Mouse (Mus musculus): ENCODE measurements around the gene Cdk19. TPM values are rescaled to one million over a fixed set of nuclear protein-coding genes. Genes with fewer than 3 reads are reported as not detected.

Gene Cdk19
- polyA plus RNA-seq, 1 experiment: 16.0 TPM

- no peak overlapping the region for H3K9ac ChIP-seq (ENCODE audit: low read depth, poor library complexity, severe bottlenecking)
- TF ChIP-seq CTCF (IDR thresholded peaks at IDR 0.05; ENCODE audit: low read depth, low read length) (no peak), EP300 (IDR thresholded peaks at IDR 0.05; ENCODE audit: insufficient read depth, low read depth, low read length) (no peak), POLR2A (IDR thresholded peaks at IDR 0.05; ENCODE audit: insufficient read depth, low read length) (no peak)
- H3K27ac ChIP-seq (ENCODE audit: insufficient read depth, low read length): no peak overlapping the region
- peaks cover 3% of the 10 kb centered on the region for H3K4me1 ChIP-seq (ENCODE audit: control insufficient read depth, insufficient read depth, low read length)
- H3K4me3 ChIP-seq (ENCODE audit: low read depth, low read length): no peak overlapping the region
- H3K36me3 ChIP-seq (ENCODE audit: control insufficient read depth, insufficient read depth, low read length, poor library complexity, severe bottlenecking): no peaks in the 10 kb centered on the region
- no peaks in the 10 kb centered on the region for H3K9me3 ChIP-seq (replicated peaks; ENCODE audit: control insufficient read depth, insufficient read depth, low read length, poor library complexity, severe bottlenecking)
- H3K27me3 ChIP-seq (ENCODE audit: control insufficient read depth, insufficient read depth, low read length, poor library complexity, severe bottlenecking): no peaks in the 10 kb centered on the region
These were observed 54.2 kb downstream of the Cdk19 start for GRCm38 (mm10) chr10:40393447-40394143.

- Histone ChIP-seq H3K9me3 (replicated peaks; ENCODE audit: control insufficient read depth, insufficient read depth, low read length, poor library complexity, severe bottlenecking) (no peaks in the 10 kb centered on the region), H3K27ac (ENCODE audit: insufficient read depth, low read length) (no peak overlapping the region), H3K4me3 (ENCODE audit: low read depth, low read length) (no peak overlapping the region), H3K36me3 (ENCODE audit: control insufficient read depth, insufficient read depth, low read length, poor library complexity, severe bottlenecking) (0 out of 2 replicates have a peak, but pooled peaks cover 5% of the 10 kb centered on the region), H3K4me1 (ENCODE audit: control insufficient read depth, insufficient read depth, low read length) (no peaks in the 10 kb centered on the region), H3K9ac (ENCODE audit: low read depth, poor library complexity, severe bottlenecking) (no peak overlapping the region), H3K27me3 (ENCODE audit: control insufficient read depth, insufficient read depth, low read length, poor library complexity, severe bottlenecking) (no peaks in the 10 kb centered on the region)
- TF ChIP-seq EP300 (IDR thresholded peaks at IDR 0.05; ENCODE audit: insufficient read depth, low read depth, low read length): no peak
- no peak for TF ChIP-seq POLR2A (IDR thresholded peaks at IDR 0.05; ENCODE audit: insufficient read depth, low read length)
- TF ChIP-seq CTCF (IDR thresholded peaks at IDR 0.05; ENCODE audit: low read depth, low read length): no peak
These were observed 59.5 kb downstream of the Cdk19 start for GRCm38 (mm10) chr10:40398842-40399241.

- no peak overlapping the region for H3K4me3 ChIP-seq (ENCODE audit: low read depth, low read length)
- H3K4me1 ChIP-seq (ENCODE audit: control insufficient read depth, insufficient read depth, low read length): no peaks in the 10 kb centered on the region
- no peak overlapping the region for H3K27ac ChIP-seq (ENCODE audit: insufficient read depth, low read length)
- H3K36me3 ChIP-seq (ENCODE audit: control insufficient read depth, insufficient read depth, low read length, poor library complexity, severe bottlenecking): 0 out of 2 replicates have a peak, but pooled peaks cover 5% of the 10 kb centered on the region
- TF ChIP-seq POLR2A (IDR thresholded peaks at IDR 0.05; ENCODE audit: insufficient read depth, low read length): no peak
- no peak for TF ChIP-seq EP300 (IDR thresholded peaks at IDR 0.05; ENCODE audit: insufficient read depth, low read depth, low read length)
- TF ChIP-seq CTCF (IDR thresholded peaks at IDR 0.05; ENCODE audit: low read depth, low read length): no peak
- no peaks in the 10 kb centered on the region for H3K27me3 ChIP-seq (ENCODE audit: control insufficient read depth, insufficient read depth, low read length, poor library complexity, severe bottlenecking)
- H3K9ac ChIP-seq (ENCODE audit: low read depth, poor library complexity, severe bottlenecking): no peak overlapping the region
- no peaks in the 10 kb centered on the region for H3K9me3 ChIP-seq (replicated peaks; ENCODE audit: control insufficient read depth, insufficient read depth, low read length, poor library complexity, severe bottlenecking)
These were observed 60.0 kb downstream of the Cdk19 start for GRCm38 (mm10) chr10:40399328-40399727.

DNA sequence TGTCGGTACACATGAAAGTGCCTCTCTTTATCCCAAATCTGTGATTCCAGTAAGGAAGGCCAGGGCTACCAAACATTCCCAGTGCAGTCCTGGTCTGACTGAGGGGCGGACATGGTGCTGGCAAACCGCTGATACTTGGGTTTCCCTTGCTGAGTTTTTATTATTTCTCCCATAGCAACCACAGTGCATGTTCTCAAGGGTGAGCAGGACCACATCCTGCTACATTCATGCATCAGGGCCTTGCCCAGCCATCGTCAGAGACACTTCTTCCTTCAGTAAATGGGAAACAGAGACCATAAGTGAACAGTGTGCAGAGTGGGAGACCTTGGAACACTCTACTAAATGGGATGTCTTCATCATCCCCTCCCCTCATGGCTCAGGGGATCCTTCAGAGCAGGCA lies 60.9 kb downstream of the Cdk19 start:
- Histone ChIP-seq H3K4me1 (ENCODE audit: control insufficient read depth, insufficient read depth, low read length) (no peaks in the 10 kb centered on the region), H3K9me3 (replicated peaks; ENCODE audit: control insufficient read depth, insufficient read depth, low read length, poor library complexity, severe bottlenecking) (no peaks in the 10 kb centered on the region), H3K36me3 (ENCODE audit: control insufficient read depth, insufficient read depth, low read length, poor library complexity, severe bottlenecking) (0 out of 2 replicates have a peak, but pooled peaks cover 5% of the 10 kb centered on the region), H3K27me3 (ENCODE audit: control insufficient read depth, insufficient read depth, low read length, poor library complexity, severe bottlenecking) (no peaks in the 10 kb centered on the region), H3K4me3 (ENCODE audit: low read depth, low read length) (no peak overlapping the region), H3K27ac (ENCODE audit: insufficient read depth, low read length) (no peak overlapping the region), H3K9ac (ENCODE audit: low read depth, poor library complexity, severe bottlenecking) (no peak overlapping the region)
- no peak for TF ChIP-seq CTCF (IDR thresholded peaks at IDR 0.05; ENCODE audit: low read depth, low read length)
- TF ChIP-seq POLR2A (IDR thresholded peaks at IDR 0.05; ENCODE audit: insufficient read depth, low read length): no peak
- no peak for TF ChIP-seq EP300 (IDR thresholded peaks at IDR 0.05; ENCODE audit: insufficient read depth, low read depth, low read length)

- Histone ChIP-seq H3K4me1 (ENCODE audit: control insufficient read depth, insufficient read depth, low read length) (no peaks in the 10 kb centered on the region), H3K27ac (ENCODE audit: insufficient read depth, low read length) (no peak overlapping the region), H3K9me3 (replicated peaks; ENCODE audit: control insufficient read depth, insufficient read depth, low read length, poor library complexity, severe bottlenecking) (no peaks in the 10 kb centered on the region), H3K9ac (ENCODE audit: low read depth, poor library complexity, severe bottlenecking) (no peak overlapping the region), H3K4me3 (ENCODE audit: low read depth, low read length) (no peak overlapping the region), H3K27me3 (ENCODE audit: control insufficient read depth, insufficient read depth, low read length, poor library complexity, severe bottlenecking) (no peaks in the 10 kb centered on the region), H3K36me3 (ENCODE audit: control insufficient read depth, insufficient read depth, low read length, poor library complexity, severe bottlenecking) (no peaks in the 10 kb centered on the region)
- TF ChIP-seq EP300 (IDR thresholded peaks at IDR 0.05; ENCODE audit: insufficient read depth, low read depth, low read length) (no peak), POLR2A (IDR thresholded peaks at IDR 0.05; ENCODE audit: insufficient read depth, low read length) (no peak), CTCF (IDR thresholded peaks at IDR 0.05; ENCODE audit: low read depth, low read length) (no peak)
These were observed 67.3 kb downstream of the Cdk19 start for GRCm38 (mm10) chr10:40406655-40407054.

DNA sequence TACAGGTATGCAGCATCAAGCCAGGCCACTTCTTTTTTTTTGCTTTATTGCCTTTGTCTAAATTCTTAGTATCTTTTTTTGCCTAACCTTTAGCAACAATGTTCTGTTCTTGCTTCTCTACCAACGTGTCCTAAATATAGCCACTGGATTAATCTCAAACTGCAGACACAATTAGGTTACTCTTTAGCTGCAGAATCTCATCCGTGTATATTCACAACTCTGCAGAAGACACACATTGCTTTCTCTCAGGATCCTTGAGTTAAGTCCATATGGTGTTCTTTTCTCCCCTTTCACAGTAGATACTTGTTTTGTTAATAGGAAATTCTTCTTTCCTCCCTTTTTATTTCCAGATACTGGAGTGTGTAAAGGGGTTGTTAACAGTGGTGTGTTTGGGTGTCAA lies 70.0 kb downstream of the Cdk19 start:
- Histone ChIP-seq H3K27me3 (ENCODE audit: control insufficient read depth, insufficient read depth, low read length, poor library complexity, severe bottlenecking) (no peaks in the 10 kb centered on the region), H3K36me3 (ENCODE audit: control insufficient read depth, insufficient read depth, low read length, poor library complexity, severe bottlenecking) (no peaks in the 10 kb centered on the region), H3K4me1 (ENCODE audit: control insufficient read depth, insufficient read depth, low read length) (no peaks in the 10 kb centered on the region), H3K9me3 (replicated peaks; ENCODE audit: control insufficient read depth, insufficient read depth, low read length, poor library complexity, severe bottlenecking) (no peaks in the 10 kb centered on the region), H3K9ac (ENCODE audit: low read depth, poor library complexity, severe bottlenecking) (no peak overlapping the region), H3K4me3 (ENCODE audit: low read depth, low read length) (no peak overlapping the region), H3K27ac (ENCODE audit: insufficient read depth, low read length) (no peak overlapping the region)
- TF ChIP-seq EP300 (IDR thresholded peaks at IDR 0.05; ENCODE audit: insufficient read depth, low read depth, low read length): no peak

Data from ES-Bruce4 (cell line).